Mouse (Mus musculus): ENCODE results near the gene Exoc2. TPM values are rescaled to one million over a fixed set of nuclear protein-coding genes. Genes with fewer than 3 reads are reported as not detected.

The Exoc2 gene
- polyA plus RNA-seq, 1 experiment from 2014 or later = 31.1 TPM

GRCm38 (mm10) chr13:30987686-30988085 is 13.8 kb upstream of the Exoc2 start:
- no peak for DNase-seq (ENCODE audit: low spot score)
- Histone ChIP-seq H3K27ac (no peak overlapping the region), H3K27me3 (ENCODE audit: low read depth, poor library complexity, severe bottlenecking) (peaks cover 46% of the 10 kb centered on the region), H3K4me3 (no peak overlapping the region), H3K36me3 (no peaks in the 10 kb centered on the region), H3K9me3 (replicated peaks) (no peaks in the 10 kb centered on the region), H3K4me1 (peaks cover 13% of the 10 kb centered on the region)
- whole genome bisulfite sequencing = 89% methylated on average over 2 of the region's 2 CpGs

- WGBS = 81% methylated on average over 10 of the region's 10 CpGs
- H3K4me1 ChIP-seq = peaks cover 13% of the 10 kb centered on the region
- no peak overlapping the region for H3K27ac ChIP-seq
- no peak overlapping the region for H3K4me3 ChIP-seq
- H3K27me3 ChIP-seq (ENCODE audit: low read depth, poor library complexity, severe bottlenecking) = peaks cover 46% of the 10 kb centered on the region
- no peaks in the 10 kb centered on the region for H3K9me3 ChIP-seq (replicated peaks)
- no peaks in the 10 kb centered on the region for H3K36me3 ChIP-seq
- DNase-seq (ENCODE audit: low spot score) = no peak
These were observed 13.1 kb upstream of the Exoc2 start for GRCm38 (mm10) chr13:30986934-30987455.

GRCm38 (mm10) chr13:30985598-30986466 is 11.9 kb upstream of the Exoc2 start:
- H3K9me3 ChIP-seq (replicated peaks) = no peaks in the 10 kb centered on the region
- peaks cover 41% of the 10 kb centered on the region for H3K27me3 ChIP-seq (ENCODE audit: low read depth, poor library complexity, severe bottlenecking)
- H3K4me1 ChIP-seq = peaks cover 13% of the 10 kb centered on the region
- H3K4me3 ChIP-seq = peak overlapping the region; percentile 49
- peak; percentile 62 for DNase-seq (ENCODE audit: low spot score)
- WGBS = 18% methylated on average over 27 of the region's 27 CpGs
- H3K36me3 ChIP-seq = no peaks in the 10 kb centered on the region
- H3K27ac ChIP-seq = no peak overlapping the region; the same call in 1 of the 2 replicates

GRCm38 (mm10) chr13:30985275-30985597 is 11.3 kb upstream of the Exoc2 start:
- H3K9me3 ChIP-seq (replicated peaks) = no peaks in the 10 kb centered on the region
- 26% methylated on average over 13 of the region's 13 CpGs for WGBS
- peaks cover 41% of the 10 kb centered on the region for H3K27me3 ChIP-seq (ENCODE audit: low read depth, poor library complexity, severe bottlenecking)
- H3K27ac ChIP-seq = no peak overlapping the region; the same call in 1 of the 2 replicates
- H3K36me3 ChIP-seq = no peaks in the 10 kb centered on the region
- no peak for DNase-seq (ENCODE audit: low spot score)
- H3K4me1 ChIP-seq = peaks cover 13% of the 10 kb centered on the region
- H3K4me3 ChIP-seq = peak overlapping the region; percentile 49

DNA sequence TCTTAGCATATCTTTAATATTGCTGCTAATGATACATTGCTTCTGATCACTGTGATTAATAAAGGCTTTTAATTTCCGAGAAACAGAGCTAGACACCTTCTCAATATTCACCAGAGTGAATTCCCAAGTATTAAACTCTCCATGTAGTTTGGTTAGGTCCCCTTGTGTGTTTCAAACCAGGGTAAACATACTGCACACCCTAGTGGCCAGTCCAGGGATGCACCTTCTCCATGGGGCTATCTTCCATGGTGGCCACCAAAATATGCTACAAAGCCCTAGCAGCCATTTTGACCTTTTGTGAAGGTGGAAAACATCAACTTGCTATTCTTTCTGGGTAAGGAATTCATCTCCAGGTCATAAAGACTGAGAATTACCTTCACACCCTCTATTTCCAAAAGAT is 7.8 kb upstream of the Exoc2 start:
- Histone ChIP-seq H3K27ac (no peak overlapping the region), H3K4me3 (no peak overlapping the region), H3K27me3 (ENCODE audit: low read depth, poor library complexity, severe bottlenecking) (peaks cover 17% of the 10 kb centered on the region), H3K36me3 (no peaks in the 10 kb centered on the region), H3K9me3 (replicated peaks) (no peaks in the 10 kb centered on the region), H3K4me1 (peaks cover 13% of the 10 kb centered on the region)
- WGBS = 71% methylated on average over 1 of the region's 1 CpGs
- DNase-seq (ENCODE audit: low spot score) = no peak

GRCm38 (mm10) chr13:30978224-30978623 is 4.3 kb upstream of the Exoc2 start:
- Histone ChIP-seq H3K36me3 (no peaks in the 10 kb centered on the region), H3K4me3 (no peak overlapping the region), H3K9me3 (replicated peaks) (no peaks in the 10 kb centered on the region), H3K27me3 (ENCODE audit: low read depth, poor library complexity, severe bottlenecking) (no peaks in the 10 kb centered on the region), H3K27ac (no peak overlapping the region), H3K4me1 (peaks cover 7% of the 10 kb centered on the region; the same call in 1 of the 2 replicates)
- no peak for DNase-seq (ENCODE audit: low spot score)
- 64% methylated on average over 4 of the region's 4 CpGs for WGBS

- H3K27ac ChIP-seq = no peak overlapping the region
- H3K36me3 ChIP-seq = no peaks in the 10 kb centered on the region
- H3K4me3 ChIP-seq = no peak overlapping the region
- no peak for DNase-seq (ENCODE audit: low spot score)
- 64% methylated on average over 8 of the region's 8 CpGs for WGBS
- peaks cover 8% of the 10 kb centered on the region; the same call in 1 of the 2 replicates for H3K4me1 ChIP-seq
- H3K9me3 ChIP-seq (replicated peaks) = no peaks in the 10 kb centered on the region
- H3K27me3 ChIP-seq (ENCODE audit: low read depth, poor library complexity, severe bottlenecking) = no peaks in the 10 kb centered on the region
These were observed 2.7 kb upstream of the Exoc2 start for GRCm38 (mm10) chr13:30976536-30977084.

- Histone ChIP-seq H3K27ac (peak overlapping the region; percentile 94), H3K4me3 (peak overlapping the region; percentile 89), H3K9me3 (replicated peaks) (no peaks in the 10 kb centered on the region), H3K36me3 (no peaks in the 10 kb centered on the region), H3K4me1 (peaks cover 13% of the 10 kb centered on the region; the same call in 1 of the 2 replicates), H3K27me3 (ENCODE audit: low read depth, poor library complexity, severe bottlenecking) (no peaks in the 10 kb centered on the region)
- DNase-seq (ENCODE audit: low spot score) = no peak
- WGBS = 24% methylated on average over 5 of the region's 5 CpGs
These were observed 346 bp upstream of the Exoc2 start for GRCm38 (mm10) chr13:30974247-30974630.

DNA sequence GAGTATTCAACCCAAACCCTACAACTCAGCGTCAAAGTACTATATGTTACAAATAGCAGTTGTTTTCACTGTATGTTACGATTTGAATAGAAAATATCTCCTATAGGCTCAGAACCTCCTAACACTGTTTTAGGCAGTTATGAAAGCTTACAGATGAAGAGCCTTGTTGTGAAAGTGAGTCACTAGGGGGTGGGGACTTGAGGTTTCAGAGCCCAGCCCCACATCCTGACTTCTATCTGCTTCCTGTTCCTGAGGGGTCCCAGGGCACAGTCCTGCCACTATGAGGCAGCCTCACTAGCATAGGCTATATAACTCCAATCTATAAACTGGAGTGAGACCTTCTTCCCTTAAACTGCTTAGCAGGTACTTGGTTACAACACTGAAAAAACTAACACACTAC is 1.8 kb downstream of the Exoc2 start:
- Histone ChIP-seq H3K4me1 (peaks cover 19% of the 10 kb centered on the region; the same call in 1 of the 2 replicates), H3K27ac (no peak overlapping the region), H3K27me3 (ENCODE audit: low read depth, poor library complexity, severe bottlenecking) (no peaks in the 10 kb centered on the region; the same call in 1 of the 2 replicates), H3K4me3 (no peak overlapping the region), H3K9me3 (replicated peaks) (no peaks in the 10 kb centered on the region), H3K36me3 (no peaks in the 10 kb centered on the region)
- 91% methylated on average over 2 of the region's 2 CpGs for WGBS
- DNase-seq (ENCODE audit: low spot score) = no peak

GRCm38 (mm10) chr13:30971047-30971446 is 2.8 kb downstream of the Exoc2 start:
- no peaks in the 10 kb centered on the region for H3K9me3 ChIP-seq (replicated peaks)
- no peak overlapping the region for H3K4me3 ChIP-seq
- H3K36me3 ChIP-seq = no peaks in the 10 kb centered on the region
- WGBS = 90% methylated on average over 3 of the region's 3 CpGs
- H3K27ac ChIP-seq = no peak overlapping the region
- H3K4me1 ChIP-seq = peaks cover 30% of the 10 kb centered on the region
- no peak for DNase-seq (ENCODE audit: low spot score)
- no peaks in the 10 kb centered on the region; the same call in 1 of the 2 replicates for H3K27me3 ChIP-seq (ENCODE audit: low read depth, poor library complexity, severe bottlenecking)

DNA sequence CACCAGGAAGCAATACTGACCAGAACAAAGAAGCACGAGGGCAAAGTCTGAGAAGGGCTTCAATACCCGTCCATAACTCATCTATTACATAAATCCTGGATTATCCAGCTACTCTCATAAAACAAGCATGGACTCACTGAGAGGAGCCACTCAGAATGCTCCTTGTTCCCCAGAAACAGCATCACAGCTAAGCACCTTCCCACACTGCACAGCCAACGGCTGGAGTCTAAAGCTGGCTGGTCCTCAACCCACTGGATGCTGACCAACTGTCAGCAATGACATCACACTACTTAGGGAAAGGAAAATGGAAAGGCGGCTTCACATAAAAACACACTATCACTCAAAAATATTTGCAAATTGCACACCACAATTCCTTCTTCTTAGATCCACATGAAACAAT is 5.6 kb downstream of the Exoc2 start:
- 69% methylated on average over 4 of the region's 4 CpGs for WGBS

GRCm38 (mm10) chr13:30966507-30966911 is 7.4 kb downstream of the Exoc2 start:
- H3K36me3 ChIP-seq = no peaks in the 10 kb centered on the region
- peak overlapping the region; percentile 33 for H3K4me3 ChIP-seq
- peaks cover 29% of the 10 kb centered on the region for H3K4me1 ChIP-seq
- no peaks in the 10 kb centered on the region for H3K9me3 ChIP-seq (replicated peaks)
- DNase-seq (ENCODE audit: low spot score) = peak; percentile 48
- no peaks in the 10 kb centered on the region; the same call in 1 of the 2 replicates for H3K27me3 ChIP-seq (ENCODE audit: low read depth, poor library complexity, severe bottlenecking)
- 13% methylated on average over 10 of the region's 10 CpGs for WGBS
- 0 out of 2 replicates have a peak overlapping the region, but pooled peaks have one; percentile 23 for H3K27ac ChIP-seq

More for the DNA sequence above, 5.6 kb downstream of the Exoc2 start:
- H3K27ac ChIP-seq = no peak overlapping the region
- no peak overlapping the region for H3K4me3 ChIP-seq
- DNase-seq (ENCODE audit: low spot score) = no peak
- no peaks in the 10 kb centered on the region for H3K36me3 ChIP-seq
- H3K9me3 ChIP-seq (replicated peaks) = no peaks in the 10 kb centered on the region
- no peaks in the 10 kb centered on the region; the same call in 1 of the 2 replicates for H3K27me3 ChIP-seq (ENCODE audit: low read depth, poor library complexity, severe bottlenecking)
- H3K4me1 ChIP-seq = peaks cover 31% of the 10 kb centered on the region

DNA sequence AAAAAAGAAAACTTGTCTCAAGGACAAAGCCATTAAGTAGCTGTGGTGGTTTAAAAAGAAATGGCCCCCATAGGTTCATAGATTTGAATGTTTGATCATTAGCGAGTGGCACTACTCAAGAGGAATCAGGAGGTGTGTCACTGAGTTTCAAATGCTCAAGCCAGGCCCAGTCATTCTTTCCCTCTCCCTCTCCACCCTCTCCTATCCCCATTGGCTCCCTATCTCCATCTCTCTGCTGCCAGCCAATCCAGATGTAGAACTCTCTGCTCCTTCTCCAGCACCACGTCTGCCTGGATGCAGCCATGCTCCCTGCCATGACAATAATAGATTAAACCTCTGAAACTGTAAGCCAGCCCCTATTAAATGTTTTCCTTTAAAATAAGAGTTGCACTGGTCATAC is 12.0 kb downstream of the Exoc2 start:
- no peak for DNase-seq (ENCODE audit: low spot score)
- WGBS = 55% methylated on average over 2 of the region's 2 CpGs
- H3K9me3 ChIP-seq (replicated peaks) = no peaks in the 10 kb centered on the region

More for the DNA sequence above, 12.0 kb downstream of the Exoc2 start:
- Histone ChIP-seq H3K4me3 (no peak overlapping the region), H3K36me3 (0 out of 2 replicates have a peak, but pooled peaks cover 2% of the 10 kb centered on the region), H3K27ac (no peak overlapping the region), H3K4me1 (peaks cover 16% of the 10 kb centered on the region), H3K27me3 (ENCODE audit: low read depth, poor library complexity, severe bottlenecking) (no peaks in the 10 kb centered on the region)

Measured in limb, embryonic 10.5 days (tissue).